Mouse (Mus musculus) hindbrain, postnatal 0 days (tissue): ENCODE measurements at regions not wholly inside any gene's neighbourhood (a gene's known extent, or its start where the extent isn't known, plus 50 kb on each side); places are given as distances from the start of the nearest gene placed in this dataset.

ENCODE experiments used
- ATAC-seq: fragments of 200-750 bp; cut with Nextera tagmentation; 2 replicates; pipeline ENCODE4 v1.8.0; 2017; ENCODE audit warnings: mild to moderate bottlenecking, moderate TSS enrichment, moderate library complexity
- DNase-seq: peaks from one replicate; pipeline ENCODE4 v3.0.0-alpha.2; 2015; ENCODE audit warnings: low spot score
- H3K27ac ChIP-seq: fragments of 300-500 bp; sonication (generic); 2 replicates; pipeline ENCODE4 v1.5.1; 2014; ENCODE audit warnings: mild to moderate bottlenecking
- H3K27me3 ChIP-seq: fragments of 300-500 bp; sonication (generic); 2 replicates; pipeline ENCODE4 v1.6.1; 2014; ENCODE audit warnings: low read length, mixed read lengths; ENCODE audit not compliant: insufficient read depth
- H3K36me3 ChIP-seq: fragments of 300-500 bp; sonication (generic); 2 replicates; pipeline ENCODE4 v1.6.1; 2014; ENCODE audit warnings: low read length, mixed read lengths; ENCODE audit not compliant: insufficient read depth
- H3K4me1 ChIP-seq: fragments of 300-500 bp; sonication (generic); 2 replicates; pipeline ENCODE4 v1.6.1; 2014; ENCODE audit warnings: antibody characterized with exemption, low read length, mixed read lengths; ENCODE audit not compliant: insufficient read depth
- H3K4me2 ChIP-seq: fragments of 300-500 bp; sonication (generic); 2 replicates; pipeline ENCODE4 v1.6.1; 2014; ENCODE audit warnings: low read depth, mild to moderate bottlenecking, low read length, moderate library complexity, mixed read lengths
- H3K4me3 ChIP-seq: fragments of 300-500 bp; sonication (generic); 2 replicates; pipeline ENCODE4 v1.5.1; 2014; ENCODE audit warnings: low read length
- H3K9ac ChIP-seq: fragments of 300-500 bp; sonication (generic); replicated peaks from 2 replicates; pipeline ENCODE4 v1.6.1; 2014; ENCODE audit warnings: mild to moderate bottlenecking, low read length, moderate library complexity, mixed read lengths
- H3K9me3 ChIP-seq: fragments of 300-500 bp; sonication (generic); 2 replicates; pipeline ENCODE4 v1.6.1; 2016; ENCODE audit warnings: low read length, mixed read lengths
- CTCF ChIP-seq: IDR thresholded peaks from 2 replicates; pipeline ENCODE4 v1.5.1; 2016; ENCODE audit warnings: antibody characterized with exemption, control low read depth, low read depth
- WGBS: fragments of 180-500 bp; shearing (Covaris S2); extraction: QIAGEN DNeasy Blood & Tissue Kit; methylation state at CpG from one replicate; pipeline ENCODE4 v1.1.7; 2014; 5-methylcytosine and 5-hydroxymethylcytosine counted together

- Histone ChIP-seq H3K36me3 (no peaks in the 10 kb centered on the region), H3K9me3 (no peaks in the 10 kb centered on the region), H3K4me1 (no peaks in the 10 kb centered on the region), H3K4me3 (no peak overlapping the region), H3K27me3 (no peaks in the 10 kb centered on the region), H3K27ac (no peak overlapping the region), H3K4me2 (no peak overlapping the region), H3K9ac (no peak overlapping the region)
- WGBS, result 82% methylated on average over 3 of the region's 3 CpGs
- no peak for DNase-seq
- TF ChIP-seq CTCF, result no peak
- no peak for ATAC-seq
Measured at GRCm38 (mm10) chr6:11275214-11275613, 632.1 kb downstream of the Ndufa4 start.
